8 mouse cellular contexts compared by ENCODE assay signal in genomic region chr10:103029730-103030490, GRCm38 (mm10). TPM values are rescaled to one million over a fixed set of nuclear protein-coding genes. Genes with fewer than 3 reads are reported as not detected.
DNase-seq lines count a peak whose midpoint lies in the region; ATAC-seq and TF ChIP-seq lines count a peak whose summit lies in the region.
"Had no signal": no experiment of that assay in that cellular context is flagged by ENCODE, and none has a peak within 500 bp of the region (broad histone marks: within the 10 kb centered on the region; RNA-seq: fewer than 3 reads in every experiment).

Gene Alx1 (minus strand): TSS chr10:103030215.

- under 1% methylated on average over 32 of the region's 32 CpGs for WGBS in hindbrain, embryonic 12.5 days
- 1% methylated on average over 32 of the region's 32 CpGs for WGBS in hindbrain, embryonic 16.5 days

- no peaks in the 10 kb centered on the region for H3K9me3 ChIP-seq in hindbrain, embryonic 12.5 days (replicated peaks)
- no peaks in the 10 kb centered on the region for H3K9me3 ChIP-seq in hindbrain, embryonic 16.5 days (ENCODE audit: control insufficient read depth, low read length)
- H3K9me3 ChIP-seq in E14TG2a.4 (ENCODE audit: low read length) (no peaks in the 10 kb centered on the region), ES-E14 (ENCODE audit: control insufficient read depth, insufficient read depth, low read depth, low read length) (no peaks in the 10 kb centered on the region)

- no peak within 1 kb of the TSS for H3K4me3 ChIP-seq in hindbrain, embryonic 12.5 days
- H3K4me3 ChIP-seq in hindbrain, embryonic 16.5 days (ENCODE audit: low read length), result no peak within 1 kb of the TSS
- H3K4me3 ChIP-seq in E14TG2a.4 (replicated peaks; ENCODE audit: low read length), result peak within 1 kb of the TSS; percentile 49
- H3K4me3 ChIP-seq in ES-E14 (ENCODE audit: insufficient read depth in 1 of 2, low read depth in 1 of 2, low read length in 2 of 2, poor library complexity in 1 of 2, severe bottlenecking in 1 of 2), result peak within 1 kb of the TSS; percentile 11 to 22; a peak in 2 of 4 replicates
- H3K4me3 ChIP-seq: layer of hippocampus, adult 2 months had no signal

- H3K4me2 ChIP-seq in hindbrain, embryonic 12.5 days (replicated peaks), result peak within 1 kb of the TSS; percentile 11; the same call in 1 of the 2 replicates
- H3K4me2 ChIP-seq in hindbrain, embryonic 16.5 days (ENCODE audit: low read length), result no peak within 1 kb of the TSS

- TF ChIP-seq CTCF in E14TG2a.4 (conservative IDR thresholded peaks at IDR 0.05; ENCODE audit: low read length), result no peak

- H3K36me3 ChIP-seq in hindbrain, embryonic 12.5 days, result no peaks in the 10 kb centered on the region
- no peaks in the 10 kb centered on the region for H3K36me3 ChIP-seq in hindbrain, embryonic 16.5 days (ENCODE audit: control insufficient read depth, insufficient read depth, low read length)
- H3K36me3 ChIP-seq in E14TG2a.4 (ENCODE audit: insufficient read depth, low read length) (no peaks in the 10 kb centered on the region), ES-E14 (ENCODE audit: control insufficient read depth, insufficient read depth, low read length, poor library complexity, severe bottlenecking) (no peaks in the 10 kb centered on the region)

- peaks cover 74% of the 10 kb centered on the region for H3K27me3 ChIP-seq in hindbrain, embryonic 12.5 days
- H3K27me3 ChIP-seq in hindbrain, embryonic 16.5 days (replicated peaks; ENCODE audit: control insufficient read depth, insufficient read depth, low read length), result peaks cover 32% of the 10 kb centered on the region
- H3K27me3 ChIP-seq in E14TG2a.4 (ENCODE audit: insufficient read depth, low read length), result peaks cover 65% of the 10 kb centered on the region

- no peak for DNase-seq in ES-E14 (ENCODE audit: low read depth, low spot score)
- DNase-seq in induced T-regulatory cell, adult 2 months (ENCODE audit: low read depth), result peak; percentile 1
- no peak for DNase-seq in gastrocnemius, postnatal 4 days (ENCODE audit: low spot score in 2 of 2)

- no peak within 1 kb of the TSS for H3K27ac ChIP-seq in hindbrain, embryonic 12.5 days
- no peak within 1 kb of the TSS for H3K27ac ChIP-seq in hindbrain, embryonic 16.5 days (ENCODE audit: low read depth, low read length)
- H3K27ac ChIP-seq in ES-E14 (ENCODE audit: insufficient read depth, low read depth, low read length, poor library complexity, severe bottlenecking), result no peak within 1 kb of the TSS
- H3K27ac ChIP-seq: layer of hippocampus, adult 2 months had no signal

- no peak for ATAC-seq in hindbrain, embryonic 12.5 days (ENCODE audit: low FRiP score)
- ATAC-seq in hindbrain, embryonic 16.5 days, result no peak
- ATAC-seq in erythroid progenitor cell, adult 5-6 weeks (replicated peaks; ENCODE audit: low FRiP score, poor library complexity, severe bottlenecking), result no peak

- H3K9ac ChIP-seq in hindbrain, embryonic 12.5 days, result no peak within 1 kb of the TSS
- H3K9ac ChIP-seq in hindbrain, embryonic 16.5 days (ENCODE audit: low read depth, low read length), result no peak within 1 kb of the TSS
- no peak within 1 kb of the TSS for H3K9ac ChIP-seq in ES-E14 (ENCODE audit: insufficient read depth, low read depth, low read length, poor library complexity, severe bottlenecking)

- in situ Hi-C loops in ES-E14 (cut with MboI; ENCODE audit: low sequenced_read_pairs in 2 of 2, unreplicated experiment in 2 of 2), result no loop called here

- H3K4me1 ChIP-seq in hindbrain, embryonic 12.5 days, result peaks cover 16% of the 10 kb centered on the region
- peaks cover 3% of the 10 kb centered on the region; the same call in 1 of the 2 replicates for H3K4me1 ChIP-seq in hindbrain, embryonic 16.5 days (ENCODE audit: control insufficient read depth, insufficient read depth, low read depth, low read length)
- H3K4me1 ChIP-seq in E14TG2a.4 (replicated peaks; ENCODE audit: low read depth, low read length), result peaks cover 19% of the 10 kb centered on the region
- no peaks in the 10 kb centered on the region for H3K4me1 ChIP-seq in ES-E14 (ENCODE audit: control insufficient read depth in 2 of 2, insufficient read depth in 2 of 2, low read length in 2 of 2, poor library complexity in 1 of 2)

TF ChIP-seq in ES-E14, 5 proteins besides CTCF, POLR2A, EP300 and RAD21:
- TF ChIP-seq ZNF384 (IDR thresholded peaks at IDR 0.05; ENCODE audit: low read depth, low read length), result no peak
- no peak for TF ChIP-seq MAFK (IDR thresholded peaks at IDR 0.05; ENCODE audit: insufficient read depth, low read depth, low read length)
- no peak for TF ChIP-seq HCFC1 (IDR thresholded peaks at IDR 0.05; ENCODE audit: borderline replicate concordance, insufficient read depth, low read length)
- TF ChIP-seq ZC3H11A (IDR thresholded peaks at IDR 0.05; ENCODE audit: borderline replicate concordance, low read depth, low read length), result no peak
- no peak for TF ChIP-seq CHD2 (IDR thresholded peaks at IDR 0.05; ENCODE audit: low read depth, low read length)

RNA-seq across cellular contexts. Expression of gene Alx1, which starts in this region (rescaled TPM):
- 1.5 and 3.3 TPM in 2 replicates for polyA plus RNA-seq in hindbrain, embryonic 12.5 days (2016; fragmentation: Nextera tagmentation; extraction: Ambion mirVana)
- polyA plus RNA-seq in hindbrain, embryonic 16.5 days (2015; fragmentation: Nextera tagmentation; extraction: Ambion mirVana), result 0.06 TPM in 1 of 2 replicates, not detected in the other
- 0.26 and 0.49 TPM in 2 replicates for total RNA-seq in ES-E14 (2012; rRNA removed)
- not detected in 2 replicates for total RNA-seq in erythroid progenitor cell, adult 5-6 weeks (2015; ENCODE audit: low replicate concordance)
- total RNA-seq in erythroid progenitor cell, adult 5-6 weeks (2017; ENCODE audit: low replicate concordance), result not detected in 2 replicates
- total RNA-seq in gastrocnemius, postnatal 4 days (2021), result not detected

Comparison
In these comparisons a context has a peak if more than half of its experiments do, and no peak if none do; other contexts are left out.
1. H3K4me3 ChIP-seq: peak in E14TG2a.4 (single experiment) and ES-E14 (2 of 2); none in hindbrain, embryonic 12.5 days (single experiment) and hindbrain, embryonic 16.5 days (single experiment).